Mouse (Mus musculus): ENCODE data around the gene Hus1. TPM values are rescaled to one million over a fixed set of nuclear protein-coding genes. Genes with fewer than 3 reads are reported as not detected.

The Hus1 gene
- total RNA-seq, 2 experiments from 2014 or later: 12.4 to 13.2 TPM

GRCm38 (mm10) chr11:8983237-8983861, 27.6 kb downstream of the Hus1 start:
- DNase-seq (ENCODE audit: low spot score in 2 of 2): peak; percentile 73 to 79

GRCm38 (mm10) chr11:8978154-8978553, 32.8 kb downstream of the Hus1 start:
- DNase-seq (ENCODE audit: low spot score in 2 of 2): no peak

GRCm38 (mm10) chr11:8973166-8973565, 37.8 kb downstream of the Hus1 start, which contains the start of gene Pkd1l1:
Gene Pkd1l1, minus strand, starts transcription at chr11:8973266.
- DNase-seq (ENCODE audit: low spot score in 2 of 2): no peak

- DNase-seq (ENCODE audit: low spot score in 2 of 2): no peak
Measured at GRCm38 (mm10) chr11:8972093-8972492, 38.9 kb downstream of the Hus1 start.

- no peak for DNase-seq (ENCODE audit: low spot score in 2 of 2)
Measured at GRCm38 (mm10) chr11:8970509-8970908, 40.5 kb downstream of the Hus1 start.

GRCm38 (mm10) chr11:8968094-8968493, 42.9 kb downstream of the Hus1 start:
- DNase-seq (ENCODE audit: low spot score in 2 of 2): no peak

GRCm38 (mm10) chr11:8958572-8958971, 52.4 kb downstream of the Hus1 start:
- peak; percentile 38 to 53 for DNase-seq (ENCODE audit: low spot score in 2 of 2)

- DNase-seq (ENCODE audit: low spot score in 2 of 2): peak; percentile 16 to 22
Measured at GRCm38 (mm10) chr11:8958108-8958507, 52.9 kb downstream of the Hus1 start.

GRCm38 (mm10) chr11:8957023-8957422, 54.0 kb downstream of the Hus1 start:
- DNase-seq (ENCODE audit: low spot score in 2 of 2): no peak

GRCm38 (mm10) chr11:8955678-8956077, 55.3 kb downstream of the Hus1 start:
- peak; percentile 63 to 66 for DNase-seq (ENCODE audit: low spot score in 2 of 2)

- DNase-seq (ENCODE audit: low spot score in 2 of 2): no peak
Measured at GRCm38 (mm10) chr11:8949765-8950430, 61.1 kb downstream of the Hus1 start.

- DNase-seq (ENCODE audit: low spot score in 2 of 2): no peak
Measured at GRCm38 (mm10) chr11:8948871-8949270, 62.1 kb downstream of the Hus1 start.

GRCm38 (mm10) chr11:8944114-8944513, 66.9 kb downstream of the Hus1 start:
- no peak for DNase-seq (ENCODE audit: low spot score in 2 of 2)

Other genes starting within 250 kb of the Hus1 start
- gene Pkd1l1, start 37.9 kb downstream of the Hus1 start, total RNA-seq (2021): under 1 TPM; 0.05 to 0.16 TPM
- 1 to 10 TPM; 1.4 to 1.8 TPM for gene Gm11992, start 37.4 kb upstream of the Hus1 start, total RNA-seq (2021)
- under 1 TPM in 1 of 2 experiments, not detected in 1; 0.59 TPM for gene Sun3, start 37.8 kb upstream of the Hus1 start, total RNA-seq (2021)
- gene Upp1, start 106.9 kb upstream of the Hus1 start, total RNA-seq (2021): 1 to 10 TPM; 2.2 to 2.3 TPM
- gene Abca13, start 180.8 kb upstream of the Hus1 start, total RNA-seq (2021): under 1 TPM; 0.09 TPM